Mouse (Mus musculus): ENCODE data around the gene Cyp4f18.
A peak's percentile ranks its signal among the peaks of the same experiment; 100 is the strongest.
"Not testable (repeated sequence)": the region's sequence is repeated elsewhere in the genome, so short reads cannot be mapped to it uniquely, and the experiment has no call there.

Gene Cyp4f18

DNA sequence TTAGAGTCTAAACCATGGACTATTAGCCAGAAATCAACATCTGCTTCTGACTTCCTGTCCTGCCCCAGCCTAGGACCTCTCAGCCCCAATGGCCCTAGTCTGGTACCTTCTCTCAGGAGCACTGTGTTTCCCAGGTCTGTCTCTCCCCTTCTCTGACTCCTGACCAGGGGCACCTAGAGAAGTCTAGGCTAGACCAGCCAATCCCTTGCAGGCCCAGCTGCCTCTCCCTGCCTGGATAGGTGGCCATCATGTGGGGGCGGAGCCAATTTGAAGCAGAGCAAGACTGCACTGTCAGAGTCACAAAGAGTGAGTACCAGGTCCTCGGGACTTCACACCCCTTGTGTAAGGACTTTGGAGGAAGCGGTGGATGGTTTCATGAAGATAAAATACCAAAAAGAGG, at the start of gene Cyp4f18:
Cyp4f18 (minus strand) TSS at position 154 of the 400 bp plus-strand sequence.
- DNase-seq (ENCODE audit: low spot score): no peak

DNA sequence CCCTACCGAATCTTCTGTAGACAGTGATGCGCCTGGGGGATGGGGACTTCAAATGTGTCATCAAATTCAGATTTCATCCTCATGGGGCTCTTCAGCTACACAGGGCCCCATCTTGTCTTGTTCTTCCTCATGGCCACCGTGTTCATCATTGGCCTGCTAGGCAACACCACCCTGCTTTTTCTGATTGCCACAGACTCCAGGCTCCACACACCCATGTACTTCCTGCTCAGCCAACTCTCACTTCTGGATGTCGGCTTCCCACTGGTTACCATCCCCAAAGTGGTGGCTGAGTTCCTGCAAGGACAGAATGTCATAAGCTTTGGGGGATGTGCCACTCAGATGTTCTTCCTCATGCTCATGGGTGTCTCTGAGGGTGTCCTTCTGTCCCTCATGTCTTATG, 48.2 kb upstream of the Cyp4f18 start:
- DNase-seq (ENCODE audit: low spot score): not testable (repeated sequence)

DNA sequence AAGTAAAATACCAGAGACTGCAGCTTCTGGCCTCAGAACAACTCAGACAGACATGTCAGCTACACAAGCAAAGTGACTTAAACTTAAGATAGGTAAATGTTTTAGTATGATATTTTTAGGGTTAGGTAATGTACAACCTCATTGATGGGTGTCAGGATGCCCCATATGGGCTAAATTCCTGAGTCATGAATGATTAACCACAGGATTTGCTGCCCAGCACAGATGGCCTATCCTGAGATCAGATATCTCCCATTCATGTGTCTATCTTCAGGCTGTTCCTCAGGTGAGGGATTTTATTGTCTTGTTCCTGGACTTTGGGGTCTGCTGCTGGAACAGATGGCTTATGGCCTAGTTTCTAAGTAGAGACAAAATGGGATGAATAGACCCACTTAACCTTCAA, 45.2 kb upstream of the Cyp4f18 start:
- DNase-seq (ENCODE audit: low spot score): not testable (repeated sequence)

DNA sequence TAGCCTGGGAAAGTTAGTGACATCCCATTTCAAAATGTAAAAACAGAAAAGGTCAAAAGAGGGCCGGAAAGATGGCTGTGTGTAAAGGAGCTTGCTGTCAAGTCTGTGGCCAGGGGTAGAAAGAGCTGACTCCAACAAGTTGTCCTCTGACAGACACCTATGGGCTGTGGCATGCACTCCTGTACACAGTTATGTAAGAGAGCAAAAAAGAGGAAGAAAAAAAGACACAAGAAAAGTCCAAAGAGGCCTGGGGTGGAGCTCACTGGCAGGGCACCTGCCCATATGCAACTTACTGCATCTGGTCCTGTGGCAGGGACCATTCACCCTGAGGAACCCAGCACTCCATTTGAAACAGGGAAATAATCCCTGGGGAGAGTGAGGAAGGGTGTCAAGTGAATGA, 33.1 kb upstream of the Cyp4f18 start:
- DNase-seq (ENCODE audit: low spot score): no peak

DNA sequence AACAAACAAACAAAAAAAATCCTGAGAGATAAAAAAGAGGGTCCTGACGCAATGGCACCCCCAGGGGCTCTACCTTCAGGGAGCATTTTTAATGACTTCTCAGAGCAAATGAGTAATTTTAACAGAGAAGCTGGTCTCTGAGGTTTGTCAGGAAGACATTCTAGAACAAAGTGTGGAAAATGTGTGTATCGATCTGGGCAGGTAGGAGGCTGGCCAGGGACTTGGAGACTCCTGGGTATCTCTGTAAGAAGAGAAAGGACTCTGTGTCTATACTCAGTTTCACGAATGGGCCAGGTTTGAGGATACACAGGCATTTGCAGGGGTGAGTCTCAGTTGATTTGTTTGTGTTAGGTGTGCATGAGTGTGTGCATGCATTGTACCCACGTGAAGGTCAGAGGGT, 31.5 kb upstream of the Cyp4f18 start, which contains the start of gene Olfr372:
Olfr372 (plus strand) TSS at position 301 of the 400 bp plus-strand sequence.
- not testable (repeated sequence) for DNase-seq (ENCODE audit: low spot score)

DNA sequence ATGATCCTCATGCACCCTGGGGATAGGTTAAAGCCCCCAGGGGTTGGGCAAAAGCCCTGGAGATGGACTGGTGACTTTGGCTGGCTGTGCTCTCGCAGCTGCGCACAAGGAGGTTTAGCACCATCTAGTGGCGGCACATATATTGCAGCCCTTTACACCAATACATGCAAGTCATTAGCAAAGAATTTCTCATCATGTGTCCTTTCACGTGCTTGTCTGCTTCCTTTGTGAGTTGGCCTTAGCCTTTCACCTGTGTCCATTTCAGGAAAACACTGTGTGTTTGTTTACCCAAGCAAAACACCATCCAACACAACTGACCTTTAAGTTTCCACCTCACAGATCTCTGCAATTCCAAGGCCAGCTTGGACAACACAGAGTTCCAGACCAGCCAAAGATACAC, 23.5 kb upstream of the Cyp4f18 start:
- not testable (repeated sequence) for DNase-seq (ENCODE audit: low spot score)

DNA sequence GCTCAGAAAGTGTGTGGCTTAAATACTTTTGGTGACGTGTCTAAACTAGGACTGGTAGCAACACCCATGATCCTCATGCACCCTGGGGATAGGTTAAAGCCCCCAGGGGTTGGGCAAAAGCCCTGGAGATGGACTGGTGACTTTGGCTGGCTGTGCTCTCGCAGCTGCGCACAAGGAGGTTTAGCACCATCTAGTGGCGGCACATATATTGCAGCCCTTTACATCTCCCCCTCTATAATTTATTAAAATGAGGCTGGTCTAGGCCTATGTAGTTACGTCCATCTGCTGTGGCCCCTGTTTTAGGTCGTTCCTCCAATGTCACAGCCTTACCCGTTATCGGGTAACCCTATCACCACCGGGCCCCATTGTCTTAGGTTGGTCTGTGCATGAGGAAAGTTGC, 15.5 kb upstream of the Cyp4f18 start:
- not testable (repeated sequence) for DNase-seq (ENCODE audit: low spot score)

DNA sequence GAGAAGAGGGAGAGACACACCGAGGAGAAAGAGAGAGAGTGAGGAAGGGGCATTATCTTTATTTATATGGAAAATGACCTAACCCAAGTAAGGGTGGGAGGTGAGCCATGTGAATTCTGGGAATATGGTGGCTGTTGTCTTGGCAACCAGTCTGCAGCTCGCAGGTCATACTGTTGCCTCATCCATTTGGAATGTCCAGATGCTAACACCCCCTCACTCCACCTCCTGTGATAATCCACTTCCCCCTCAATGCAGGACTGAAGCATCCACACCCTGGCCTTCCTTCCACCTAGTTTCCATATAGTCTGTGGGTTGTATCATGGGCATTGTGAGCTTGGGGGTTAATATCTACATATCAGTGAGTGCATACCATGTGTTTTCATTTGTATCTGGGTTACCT, 10.4 kb upstream of the Cyp4f18 start:
- no peak for DNase-seq (ENCODE audit: low spot score)

DNA sequence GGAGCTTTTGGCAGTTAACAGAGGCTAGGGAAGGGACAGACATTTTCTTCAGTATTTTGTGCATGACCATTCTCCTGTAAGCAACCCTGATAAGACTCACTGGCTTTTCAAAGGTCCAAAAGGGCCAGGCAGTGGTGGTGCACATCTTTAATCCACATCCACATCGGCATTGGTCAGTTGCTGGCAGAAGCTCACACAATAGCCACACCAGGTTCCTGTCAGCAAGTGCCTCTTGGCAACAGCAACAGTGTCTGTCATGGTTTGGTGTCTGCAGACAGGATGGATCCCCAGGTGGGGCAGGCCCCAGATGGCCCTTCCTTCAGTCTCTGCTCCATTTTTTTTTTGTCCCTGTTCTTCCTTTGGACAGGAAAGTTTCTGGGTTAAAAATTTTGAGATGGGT, 9.6 kb upstream of the Cyp4f18 start:
- not testable (repeated sequence) for DNase-seq (ENCODE audit: low spot score)

DNA sequence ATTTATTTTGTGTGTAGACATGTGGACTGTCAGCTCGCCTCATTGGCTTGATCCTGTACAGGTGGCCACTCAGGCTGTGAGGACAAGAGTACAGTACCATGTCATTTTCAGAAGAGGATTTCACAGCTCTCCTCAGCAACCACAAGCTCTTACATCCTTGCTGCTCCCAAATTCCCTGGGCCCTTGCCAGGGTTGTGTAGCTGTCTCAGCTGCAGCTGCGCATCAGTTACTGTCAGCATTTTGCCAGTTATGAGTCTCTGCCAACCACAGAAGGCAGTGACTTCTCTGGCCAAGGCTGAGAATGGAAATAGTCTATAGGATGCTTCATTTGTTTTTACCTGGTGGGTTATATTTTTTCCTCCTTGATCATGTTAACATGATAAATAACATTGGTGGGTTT, 8.7 kb upstream of the Cyp4f18 start:
- DNase-seq (ENCODE audit: low spot score): no peak

DNA sequence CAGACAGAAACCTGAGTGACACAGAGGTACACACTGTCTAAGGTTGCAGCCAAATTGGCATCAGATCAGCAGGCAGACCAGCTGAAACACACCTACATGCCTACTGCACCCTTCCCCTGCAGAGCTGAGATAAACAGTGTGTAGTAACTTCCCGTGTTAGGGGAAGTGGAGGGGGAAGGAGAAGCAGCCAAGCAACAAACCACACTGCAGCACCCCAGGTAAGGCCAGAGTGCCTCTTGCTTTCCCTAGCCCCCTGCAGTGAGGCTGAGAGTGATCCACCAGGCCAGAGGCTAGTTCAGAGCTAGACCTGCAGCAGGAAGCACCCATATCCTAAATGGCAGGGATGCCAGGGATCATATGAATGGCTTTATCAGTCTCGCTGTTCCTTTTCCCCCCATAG, 7.9 kb upstream of the Cyp4f18 start:
- DNase-seq (ENCODE audit: low spot score): not testable (repeated sequence)

DNA sequence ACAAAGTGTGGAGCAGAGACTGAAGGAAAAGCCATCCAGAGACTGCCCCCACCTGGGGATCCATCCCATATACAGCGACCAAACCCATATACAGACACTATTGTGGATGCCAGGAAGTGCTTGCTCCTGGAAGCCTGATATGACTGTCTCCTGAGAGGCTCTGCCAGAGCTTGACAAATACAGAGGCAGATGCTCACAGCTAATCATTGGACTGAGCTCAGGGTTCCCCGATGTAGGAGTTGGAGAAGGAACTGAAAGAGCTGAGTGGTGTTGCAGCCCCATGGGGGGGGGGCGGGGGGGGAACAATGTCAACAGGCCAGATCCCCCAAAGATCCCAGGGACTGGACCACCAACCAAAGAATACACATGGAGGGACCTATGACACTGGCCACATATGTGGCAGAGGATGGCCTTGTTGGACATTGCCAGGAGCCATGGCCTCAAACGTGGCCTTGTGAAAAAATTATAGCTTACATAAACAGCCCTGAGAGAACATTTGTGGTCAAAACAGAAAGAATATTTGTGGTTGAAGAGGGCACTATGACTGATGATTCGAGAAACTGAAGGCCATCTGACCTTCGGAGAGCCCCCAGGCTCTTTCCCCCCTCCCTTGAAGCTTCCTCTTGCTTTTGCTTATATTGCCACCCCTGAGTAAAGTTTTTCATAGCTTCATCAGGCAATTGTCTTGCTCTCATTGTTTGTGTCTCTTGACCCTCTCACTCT, 4.2 kb upstream of the Cyp4f18 start:
- not testable (repeated sequence) for DNase-seq (ENCODE audit: low spot score)

DNA sequence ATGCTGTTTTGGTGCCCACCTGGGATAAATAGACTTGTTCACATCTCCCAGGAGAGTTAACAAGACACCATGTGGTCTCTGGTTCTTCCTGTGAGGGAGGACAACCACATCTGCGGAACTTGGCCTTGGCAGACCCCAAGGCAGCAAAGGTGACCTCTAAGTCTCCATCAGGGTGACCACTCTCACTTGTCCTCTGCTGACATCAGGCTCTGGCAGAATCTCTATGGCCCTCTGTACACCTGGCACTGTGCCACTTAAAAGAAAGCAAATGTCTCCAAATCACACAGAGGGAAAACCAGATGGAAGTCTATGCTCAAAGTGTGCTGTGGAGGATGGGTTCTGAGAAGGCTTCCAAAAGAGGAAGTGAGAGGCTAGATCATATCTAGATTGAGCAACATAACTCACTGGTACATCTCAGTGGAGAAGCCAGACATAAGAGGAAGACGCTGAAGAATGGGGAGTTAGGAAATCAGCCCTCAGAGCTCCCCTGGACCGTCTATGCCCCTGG, 1.2 kb downstream of the Cyp4f18 start:
- DNase-seq (ENCODE audit: low spot score): no peak

DNA sequence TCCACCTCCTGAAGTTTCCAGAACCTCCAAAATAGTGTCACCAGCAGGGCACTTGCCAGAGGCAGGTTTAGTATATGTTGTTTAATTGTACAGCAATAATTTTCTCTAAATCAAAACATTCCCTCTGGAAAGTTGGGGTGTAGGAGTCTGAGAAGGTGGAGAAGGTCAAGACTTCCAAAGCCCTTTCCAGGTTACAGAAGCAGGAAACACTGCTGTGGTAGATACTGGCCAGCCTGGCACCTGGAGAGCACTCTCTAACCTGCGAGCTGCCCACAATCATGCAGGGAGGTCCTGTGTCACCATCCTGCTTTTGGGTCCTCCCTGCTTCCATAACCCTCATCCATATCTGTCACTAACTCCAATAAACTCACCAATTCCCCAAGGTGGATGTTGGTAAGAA, 2.7 kb downstream of the Cyp4f18 start:
- no peak for DNase-seq (ENCODE audit: low spot score)

DNA sequence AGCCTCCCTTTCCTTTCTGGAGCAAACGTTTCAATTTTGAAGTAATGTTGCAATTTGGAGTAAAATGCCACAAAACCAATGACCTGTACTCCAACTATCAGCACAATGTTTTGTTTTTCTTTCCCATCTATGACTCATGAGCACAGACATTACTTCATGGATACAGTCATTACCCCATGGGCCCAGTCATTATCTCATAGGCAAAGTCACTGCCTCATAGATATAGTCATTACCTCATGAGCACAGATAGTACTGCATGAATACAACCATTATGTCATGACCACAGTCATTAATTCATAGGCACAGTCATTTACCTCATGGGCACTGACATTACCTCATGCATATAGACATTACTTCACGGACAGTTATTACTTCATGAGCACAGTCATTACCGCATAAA, 3.5 kb downstream of the Cyp4f18 start:
- DNase-seq (ENCODE audit: low spot score): no peak

DNA sequence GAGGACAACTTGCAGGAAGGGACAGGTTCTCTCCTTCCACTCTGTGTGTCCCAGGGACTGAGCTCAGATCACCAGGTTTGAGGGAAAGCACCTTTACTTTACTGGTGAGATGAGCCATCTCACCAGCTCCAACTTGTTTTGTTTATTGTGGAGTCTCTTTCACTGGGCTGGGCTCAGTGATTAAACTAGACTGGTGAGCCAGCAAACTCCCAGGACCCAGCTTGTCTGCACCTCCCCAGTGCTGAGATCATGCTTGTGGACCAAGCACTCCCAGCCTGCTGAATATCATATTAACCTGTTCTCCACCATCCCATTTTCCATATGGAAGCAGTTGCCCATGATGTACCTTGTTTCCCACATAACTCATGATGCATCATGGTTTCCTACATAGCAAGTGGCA, 6.5 kb downstream of the Cyp4f18 start:
- DNase-seq (ENCODE audit: low spot score): no peak

DNA sequence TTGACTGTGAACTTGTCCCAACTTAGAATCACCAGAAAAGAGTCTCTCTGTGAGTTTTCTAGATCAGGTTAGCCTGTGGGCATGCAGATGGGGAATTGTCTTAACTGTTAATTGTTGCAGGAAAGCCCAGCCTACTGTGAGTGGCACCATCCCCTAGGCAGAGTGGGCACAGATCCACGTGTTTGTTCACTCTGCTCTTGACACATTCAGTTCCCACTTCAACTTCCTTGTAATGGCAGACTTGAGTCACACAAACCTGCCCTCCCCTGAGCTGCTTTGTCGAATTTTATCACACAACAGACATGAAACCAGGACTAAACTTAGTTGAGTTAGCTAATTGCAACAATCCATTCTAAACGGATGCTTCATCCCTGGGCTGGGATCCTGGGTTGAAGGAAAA, 9.2 kb downstream of the Cyp4f18 start:
- DNase-seq (ENCODE audit: low spot score): no peak

DNA sequence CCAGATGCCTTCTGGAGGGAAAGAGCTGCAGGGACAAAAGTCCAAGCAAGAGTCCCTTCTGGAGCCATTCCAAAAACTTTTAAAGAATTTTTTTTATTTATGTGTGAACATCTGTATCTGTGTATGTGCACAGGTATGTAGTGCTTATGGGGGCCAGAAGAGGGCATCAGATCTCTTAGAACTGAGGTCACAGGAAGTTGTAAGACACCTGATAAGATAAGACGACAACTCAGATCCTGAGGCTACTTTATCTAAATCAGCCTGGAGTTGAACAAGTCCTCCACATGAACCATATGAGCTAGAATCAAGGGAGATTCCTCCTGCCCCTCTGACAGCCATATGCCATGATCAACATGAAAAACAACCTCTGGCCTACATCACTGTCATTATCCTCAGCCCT, 10.0 kb downstream of the Cyp4f18 start:
- DNase-seq (ENCODE audit: low spot score): no peak

DNA sequence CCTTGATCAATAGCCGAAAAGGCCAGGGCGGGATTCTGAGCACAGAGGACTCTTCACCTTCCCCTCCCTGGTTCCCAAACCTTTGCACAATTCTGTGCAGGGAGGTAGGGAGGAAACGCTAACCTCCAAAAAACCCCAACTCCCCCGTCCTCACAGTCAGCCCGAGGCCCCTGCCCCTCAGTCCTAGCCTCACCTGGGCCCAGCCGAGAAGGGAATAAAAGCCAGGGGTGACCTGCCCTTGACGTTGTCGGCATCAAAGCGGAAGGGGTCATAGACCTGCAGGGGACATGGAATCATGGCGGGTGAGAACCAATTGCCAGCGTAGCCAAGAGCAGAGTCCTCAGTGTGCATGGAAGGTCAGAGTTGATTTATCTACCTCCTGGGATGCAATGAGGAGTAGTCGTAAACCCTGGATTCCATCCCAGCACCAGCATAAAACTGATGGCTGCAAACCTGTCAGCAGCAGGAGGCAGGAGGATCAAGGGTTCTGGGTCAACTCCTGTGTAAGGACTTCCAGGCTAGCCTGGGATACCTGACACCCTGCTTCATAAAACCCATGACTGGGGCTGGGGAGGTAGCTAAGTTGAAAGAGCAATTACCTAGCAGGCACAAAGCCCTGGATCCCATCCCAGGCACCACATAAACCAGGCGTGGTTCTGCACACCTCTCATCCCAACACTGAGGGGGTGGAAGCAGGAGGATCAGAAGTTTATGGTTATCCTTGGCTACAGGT, 20.4 kb downstream of the Cyp4f18 start:
- DNase-seq (ENCODE audit: low spot score): no peak

DNA sequence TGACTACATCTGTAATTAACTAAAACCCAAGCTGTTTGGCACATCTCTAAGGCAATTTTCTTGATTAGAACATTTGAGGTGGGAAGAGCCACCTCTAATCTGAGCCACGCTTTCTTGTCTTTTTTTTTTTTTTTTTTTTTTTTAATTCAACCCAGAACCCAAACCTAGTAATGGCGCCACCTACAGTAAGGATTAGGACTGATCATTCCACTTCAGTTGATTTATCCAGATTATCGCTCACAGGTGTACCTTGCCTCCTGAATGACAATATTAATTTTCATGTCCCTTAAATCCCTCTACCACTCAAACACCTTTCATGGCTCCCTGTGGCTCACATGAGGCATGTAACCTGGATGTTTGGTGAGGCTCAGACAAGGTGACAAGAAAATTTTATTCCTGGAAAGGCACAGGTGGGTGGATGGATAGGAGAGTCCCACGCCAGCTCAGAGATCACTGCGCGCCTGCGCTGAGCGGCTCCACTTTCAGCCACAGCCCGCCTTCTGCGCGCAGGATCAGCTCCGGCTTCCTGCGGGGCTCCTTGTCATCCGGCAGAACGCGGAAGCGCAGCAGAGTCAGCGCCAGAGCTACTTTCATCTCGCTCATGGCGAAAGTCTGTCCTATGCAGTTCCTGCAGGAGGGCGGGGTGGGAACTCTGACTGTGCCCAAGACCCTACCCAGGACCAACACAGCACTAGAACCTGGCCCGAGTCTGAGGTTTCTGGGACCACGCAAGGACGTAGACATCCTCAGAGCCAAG, 21.1 kb downstream of the Cyp4f18 start:
- peak; percentile 12 for DNase-seq (ENCODE audit: low spot score)

DNA sequence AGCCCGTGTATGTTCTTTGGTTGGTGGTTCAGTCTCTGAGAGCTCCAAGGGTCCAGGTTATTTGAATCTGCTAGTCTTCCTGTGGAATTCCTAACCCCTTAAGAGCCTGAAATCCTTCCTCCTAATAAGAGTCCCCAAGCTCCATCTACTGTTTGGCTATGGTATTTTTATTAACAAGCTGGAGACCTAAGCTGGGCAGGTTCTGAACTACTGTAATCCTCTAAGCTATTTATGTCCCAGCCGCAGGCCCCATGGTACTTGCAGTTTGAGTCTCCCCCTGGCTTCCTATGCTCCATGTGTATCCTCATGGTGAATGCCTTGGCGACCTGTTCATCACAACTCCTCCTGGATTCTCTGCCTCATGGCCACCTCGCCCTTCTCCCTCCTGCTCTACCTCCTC, 24.8 kb downstream of the Cyp4f18 start:
- DNase-seq (ENCODE audit: low spot score): no peak

DNA sequence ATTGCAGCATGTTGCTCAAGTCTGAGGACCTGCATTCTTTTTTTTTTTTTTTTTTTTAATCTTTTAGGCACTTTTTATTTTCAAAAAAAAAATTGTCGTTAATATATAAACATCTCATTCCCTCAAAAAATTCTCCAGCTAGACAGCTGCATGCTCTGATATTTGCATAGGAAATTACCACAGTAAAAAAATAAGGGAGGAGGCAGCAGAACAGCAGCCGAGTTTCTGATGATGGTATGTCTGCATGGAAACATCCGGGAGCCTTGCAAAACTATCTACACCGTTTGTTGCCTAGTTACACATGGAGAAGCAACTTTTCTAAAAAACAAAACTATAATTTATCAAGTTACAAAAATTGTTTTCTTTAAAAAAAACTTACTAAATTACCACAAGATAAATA, 28.0 kb downstream of the Cyp4f18 start:
- DNase-seq (ENCODE audit: low spot score): no peak

DNA sequence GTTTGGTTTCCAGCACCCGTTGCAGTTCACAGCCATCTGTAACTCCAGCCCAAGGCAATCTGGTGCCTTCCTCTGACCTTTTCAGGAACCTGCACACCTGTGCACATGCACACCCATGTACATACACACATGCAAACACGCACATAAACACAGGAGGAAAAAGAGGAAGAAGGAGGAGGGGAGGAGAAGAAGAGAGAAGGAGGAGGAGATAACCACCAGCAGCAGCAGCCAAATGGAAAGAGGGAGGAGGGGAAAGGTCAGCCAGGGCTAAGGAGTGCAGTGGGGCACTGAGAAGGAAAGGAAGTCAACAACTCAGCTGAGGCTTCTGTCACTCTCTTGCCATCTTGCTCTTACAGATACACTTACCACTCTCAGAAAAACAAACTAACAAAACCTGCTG, 28.4 kb downstream of the Cyp4f18 start:
- no peak for DNase-seq (ENCODE audit: low spot score)

Measured in ovary, postnatal 10 days (tissue).